Mouse (Mus musculus) 416B (cell line): Measurements from ENCODE around the gene Ehbp1.

Experiments
- DNase-seq: peaks from one replicate; pipeline ENCODE4 v3.0.0; 2011; ENCODE audit warnings: low read depth

Gene Ehbp1

DNA sequence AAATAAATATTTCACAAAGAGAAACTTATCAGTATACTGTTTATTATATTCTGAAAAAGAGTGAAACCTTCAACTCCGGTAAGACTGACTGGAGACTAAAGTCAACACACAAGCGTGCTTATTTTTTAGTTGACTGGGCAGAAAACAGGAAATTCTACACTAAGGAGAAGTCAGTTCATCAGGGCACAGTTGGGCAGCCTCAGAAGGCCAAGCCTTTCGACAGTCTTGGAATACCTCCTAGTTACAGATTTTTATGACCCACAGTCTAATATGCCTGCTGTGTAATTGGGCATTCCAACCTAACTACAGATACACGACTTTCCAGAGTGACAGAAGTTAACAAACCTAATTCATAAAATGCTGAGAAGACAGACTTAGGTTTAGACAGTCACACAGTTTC lies 145.3 kb downstream of the Ehbp1 start:
- no peak for DNase-seq

DNA sequence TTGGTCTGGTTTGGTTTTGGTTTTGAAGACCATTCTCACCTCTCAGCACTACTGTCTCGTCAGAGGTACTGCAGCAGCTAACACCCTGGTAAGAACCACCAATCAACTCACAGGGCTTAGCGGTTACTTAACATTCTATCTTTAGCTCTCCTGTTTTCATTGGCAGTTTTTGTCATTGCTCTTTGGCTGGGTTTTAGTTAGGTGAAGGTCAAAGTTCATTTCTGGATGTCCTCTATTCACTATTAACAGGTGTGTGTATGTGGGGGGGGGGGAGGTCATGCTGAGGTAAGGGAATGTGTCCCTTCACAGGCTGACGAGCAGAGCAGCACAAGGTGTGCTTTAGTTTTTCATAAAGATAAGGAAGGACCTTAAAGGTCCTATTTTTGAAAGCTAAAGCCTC lies 147.5 kb downstream of the Ehbp1 start:
- DNase-seq = no peak

DNA sequence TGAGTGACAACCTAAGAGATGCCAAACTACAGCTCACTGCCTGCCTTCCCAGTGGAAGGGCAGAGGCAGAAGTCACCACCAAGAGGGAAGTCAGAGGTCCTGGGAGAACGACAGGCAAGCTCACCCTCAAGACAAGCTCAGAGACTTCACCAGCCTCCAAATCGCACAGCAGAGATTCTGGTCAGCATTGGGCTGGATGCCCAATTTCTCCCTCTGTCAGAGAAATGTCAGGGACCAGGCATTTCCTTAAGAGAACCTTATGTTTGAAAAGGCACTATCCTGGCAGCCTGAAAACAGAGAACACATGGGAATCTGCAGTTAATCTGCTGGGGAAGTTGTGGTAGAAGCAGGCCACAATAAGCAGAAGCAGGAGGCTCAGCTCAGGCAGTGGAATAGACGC lies 151.5 kb downstream of the Ehbp1 start:
- no peak for DNase-seq

DNA sequence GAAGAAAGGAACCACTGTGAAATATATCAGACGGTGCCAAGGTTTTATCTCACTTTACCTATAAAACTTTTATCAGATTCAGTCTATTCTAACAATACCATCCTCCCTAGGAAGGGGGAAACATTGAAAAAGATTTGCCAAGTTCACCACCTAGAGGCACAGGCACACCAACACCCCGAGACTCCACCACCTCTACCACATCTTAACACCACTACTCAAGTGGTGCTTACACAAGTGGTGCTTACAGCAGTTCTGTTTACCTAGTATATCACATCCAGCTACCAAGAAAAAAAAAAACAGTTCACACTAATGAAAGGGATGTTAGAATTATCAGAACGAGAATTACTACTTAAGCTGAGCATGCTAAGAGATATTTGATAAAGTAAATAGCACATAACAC lies 152.1 kb downstream of the Ehbp1 start:
- DNase-seq = no peak

DNA sequence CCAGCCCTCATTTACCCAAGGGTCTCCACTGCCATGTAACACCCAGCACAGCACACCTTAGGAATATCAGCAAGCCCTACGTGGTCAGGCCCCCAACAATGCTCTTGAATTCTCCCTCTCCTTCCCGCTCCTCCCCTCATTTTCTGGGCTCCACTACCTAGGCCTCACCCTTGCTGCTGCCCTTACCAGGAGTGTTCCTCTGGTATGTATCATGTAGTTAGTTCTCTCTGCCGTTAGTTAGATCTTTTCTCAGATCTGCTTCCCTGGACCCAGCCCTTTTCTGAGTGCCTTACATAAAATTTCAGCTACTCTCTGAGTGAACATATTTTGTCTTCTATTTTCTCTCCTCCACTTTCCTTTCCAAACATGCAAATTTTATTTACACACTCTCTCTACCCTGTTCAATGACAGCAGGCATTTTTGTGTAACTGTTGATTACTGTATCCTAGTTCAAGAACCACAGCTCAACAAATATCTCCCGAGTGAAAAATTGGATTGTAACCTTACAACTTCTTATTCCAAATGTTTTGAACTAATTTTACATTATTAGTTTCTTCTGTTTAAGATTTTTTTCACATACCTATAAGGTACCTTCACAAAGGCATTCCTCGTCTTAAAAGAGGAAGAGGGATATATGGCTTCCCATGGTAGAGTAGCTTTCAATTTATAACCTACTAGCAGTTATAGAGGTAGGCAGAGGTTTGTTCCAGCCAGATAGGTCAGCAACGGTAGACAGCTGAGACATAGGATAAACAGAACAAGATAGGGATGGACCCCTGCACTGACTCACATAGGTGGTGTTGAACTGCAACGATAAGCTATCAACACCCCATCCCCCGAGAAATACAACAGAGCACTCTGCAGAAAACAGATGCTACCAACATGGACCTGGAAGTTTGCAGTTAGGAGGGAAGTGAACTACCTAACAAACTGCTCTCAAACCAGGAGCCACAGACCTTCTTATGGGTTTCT lies 160.3 kb downstream of the Ehbp1 start:
- DNase-seq = no peak

DNA sequence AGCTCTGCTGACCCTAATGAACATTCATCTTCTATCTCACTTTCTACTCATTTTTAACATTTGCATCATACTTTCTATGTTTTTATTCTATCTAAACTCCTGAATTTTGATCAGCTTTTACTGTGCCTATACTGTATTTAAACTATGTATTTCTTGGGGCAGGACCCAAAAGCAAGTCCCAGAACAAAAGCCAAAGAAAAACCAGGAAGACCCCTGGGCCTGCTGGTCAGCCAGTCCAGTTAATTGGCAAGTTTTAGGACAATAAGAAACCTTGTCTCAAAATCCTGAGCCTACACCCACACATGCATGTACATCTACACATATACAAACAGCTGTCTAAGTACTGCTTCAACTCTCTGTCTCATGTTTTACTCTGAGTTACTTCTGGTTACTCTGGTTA lies 161.9 kb downstream of the Ehbp1 start:
- no peak for DNase-seq

DNA sequence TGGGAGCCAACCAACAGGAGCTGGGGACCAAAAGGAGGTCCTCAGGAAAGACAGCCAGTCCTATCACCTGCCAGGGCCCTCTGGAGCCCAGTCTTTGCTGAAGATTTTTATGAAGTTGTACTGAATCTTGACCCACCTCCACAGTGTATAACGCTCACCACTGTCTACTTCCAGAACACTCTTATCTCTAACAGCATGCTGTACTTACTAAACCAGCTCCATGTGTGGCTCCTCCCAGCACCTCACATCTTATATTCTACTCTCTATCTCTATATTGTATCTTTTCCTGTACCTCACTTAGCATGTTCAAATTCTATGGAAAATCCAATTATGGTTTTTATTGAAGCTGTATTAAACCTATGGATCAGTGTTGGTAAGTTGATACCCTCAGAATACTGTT lies 163.5 kb downstream of the Ehbp1 start:
- no peak for DNase-seq

DNA sequence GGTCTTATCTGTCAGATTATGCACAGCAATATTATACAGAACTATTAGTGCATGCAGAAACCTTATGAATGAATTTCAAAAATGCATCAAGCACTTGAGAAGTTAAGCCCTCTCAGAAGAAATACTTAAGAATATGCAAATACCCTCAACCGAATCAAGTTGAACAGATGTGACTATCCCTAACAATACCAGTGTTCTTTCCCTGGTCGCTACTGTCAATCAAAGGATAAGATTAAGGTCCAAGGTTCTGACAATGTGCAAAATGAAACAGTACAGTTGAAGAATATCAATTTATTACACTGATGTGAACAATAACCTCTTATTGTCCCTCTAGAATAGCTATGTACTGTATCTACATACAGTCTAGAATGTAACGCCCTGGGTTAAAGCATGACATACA lies 167.8 kb downstream of the Ehbp1 start:
- DNase-seq = no peak

DNA sequence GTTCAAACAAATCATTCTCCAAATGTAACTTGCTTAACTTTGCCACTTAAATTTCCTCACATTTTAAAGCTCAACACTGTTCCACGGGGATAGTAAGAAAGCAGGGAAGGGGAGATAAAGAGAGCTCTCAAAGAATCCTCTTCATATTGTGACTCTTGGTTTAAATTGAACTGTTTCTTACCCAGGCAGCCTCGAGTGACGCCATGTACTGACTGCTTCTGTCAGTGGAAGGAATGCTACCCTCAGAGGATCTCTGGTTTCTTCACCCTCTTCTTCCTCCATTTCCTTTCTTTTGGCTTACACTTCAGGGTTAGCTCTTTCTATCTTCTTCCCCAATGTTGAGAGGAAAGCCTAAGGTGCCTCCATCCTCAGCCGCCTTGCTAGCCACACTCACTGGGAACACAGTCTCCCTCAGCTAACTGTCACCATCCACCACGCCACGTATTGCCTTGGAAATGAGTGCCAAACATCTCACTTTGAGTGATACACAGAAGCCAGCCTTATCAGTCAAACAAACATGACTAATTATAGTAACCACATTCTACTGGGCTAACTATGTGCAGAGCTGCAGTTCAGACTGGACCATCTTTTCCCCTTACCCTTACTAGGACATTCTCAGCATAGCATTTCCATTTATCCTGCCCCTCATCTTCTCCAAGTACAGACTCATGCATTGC lies 171.0 kb downstream of the Ehbp1 start:
- DNase-seq = no peak

DNA sequence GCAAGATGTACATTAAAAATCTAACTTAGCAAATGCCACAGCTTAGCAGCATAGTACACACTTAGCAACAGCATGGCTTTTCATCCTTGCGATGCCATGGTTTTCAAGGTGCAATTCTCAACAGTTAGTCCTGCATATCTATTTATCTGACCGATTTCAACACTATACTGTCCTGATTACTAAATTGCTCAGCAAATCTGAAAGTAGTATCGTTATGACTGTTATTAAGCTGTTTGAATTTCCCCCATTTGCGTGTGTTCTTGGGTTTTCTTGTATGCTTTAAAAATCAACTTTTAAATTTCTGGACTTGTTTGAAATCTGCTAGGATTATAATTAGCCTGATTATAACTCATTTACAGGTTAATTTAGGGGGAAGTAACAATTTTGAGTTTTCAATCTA lies 184.2 kb downstream of the Ehbp1 start:
- no peak for DNase-seq

DNA sequence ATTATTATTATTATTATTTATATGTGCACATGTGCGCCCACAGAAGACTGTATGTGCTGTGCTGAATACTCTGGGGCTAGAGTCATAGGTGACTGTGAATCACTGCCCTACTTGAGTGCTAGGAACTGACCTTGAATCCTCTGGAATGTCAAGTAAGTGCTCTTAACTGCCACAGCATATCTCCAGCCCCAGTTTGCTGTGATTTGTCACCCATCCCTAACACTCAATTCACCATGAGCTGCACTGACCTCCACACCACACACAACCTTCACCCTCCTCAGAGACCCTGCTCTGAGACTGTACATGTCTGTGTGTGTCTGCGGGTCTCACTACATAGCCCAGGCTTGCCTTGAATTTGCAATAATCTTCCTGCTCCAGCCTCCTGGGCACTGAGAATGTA lies 185.9 kb downstream of the Ehbp1 start:
- no peak for DNase-seq

DNA sequence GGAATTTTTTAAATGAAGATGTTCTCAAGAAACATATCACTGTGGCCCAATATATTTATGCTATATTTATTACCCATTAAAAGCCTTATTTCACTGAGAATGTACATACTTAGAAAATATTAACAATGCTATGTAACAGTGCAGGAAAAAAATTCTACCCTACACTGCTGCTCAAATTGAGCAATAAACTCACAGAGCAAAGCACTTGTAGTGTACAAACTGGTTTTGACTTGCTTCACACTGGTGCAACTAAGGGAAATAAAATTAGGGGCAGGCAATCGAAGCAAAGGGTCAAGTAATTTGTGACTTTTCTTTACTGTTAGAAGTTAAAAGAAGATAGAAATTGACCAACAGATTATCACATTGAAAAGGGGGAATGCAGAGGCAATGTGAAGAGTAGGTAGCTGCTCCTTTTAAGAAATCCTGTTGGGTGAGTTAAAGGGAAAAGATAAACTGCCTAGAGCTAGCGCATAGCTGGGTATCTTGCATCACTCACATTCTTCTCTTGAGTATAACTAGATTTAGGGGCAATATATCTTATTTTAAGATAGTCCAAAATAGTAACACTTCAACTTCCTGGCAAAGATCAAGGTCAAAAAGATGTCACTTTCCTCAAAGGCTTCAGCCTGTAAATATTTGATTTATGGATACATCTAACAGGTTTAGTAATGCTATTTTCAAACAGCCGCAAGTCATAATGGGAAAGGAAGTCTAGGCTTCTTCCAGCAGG lies 186.6 kb downstream of the Ehbp1 start:
- DNase-seq = no peak

DNA sequence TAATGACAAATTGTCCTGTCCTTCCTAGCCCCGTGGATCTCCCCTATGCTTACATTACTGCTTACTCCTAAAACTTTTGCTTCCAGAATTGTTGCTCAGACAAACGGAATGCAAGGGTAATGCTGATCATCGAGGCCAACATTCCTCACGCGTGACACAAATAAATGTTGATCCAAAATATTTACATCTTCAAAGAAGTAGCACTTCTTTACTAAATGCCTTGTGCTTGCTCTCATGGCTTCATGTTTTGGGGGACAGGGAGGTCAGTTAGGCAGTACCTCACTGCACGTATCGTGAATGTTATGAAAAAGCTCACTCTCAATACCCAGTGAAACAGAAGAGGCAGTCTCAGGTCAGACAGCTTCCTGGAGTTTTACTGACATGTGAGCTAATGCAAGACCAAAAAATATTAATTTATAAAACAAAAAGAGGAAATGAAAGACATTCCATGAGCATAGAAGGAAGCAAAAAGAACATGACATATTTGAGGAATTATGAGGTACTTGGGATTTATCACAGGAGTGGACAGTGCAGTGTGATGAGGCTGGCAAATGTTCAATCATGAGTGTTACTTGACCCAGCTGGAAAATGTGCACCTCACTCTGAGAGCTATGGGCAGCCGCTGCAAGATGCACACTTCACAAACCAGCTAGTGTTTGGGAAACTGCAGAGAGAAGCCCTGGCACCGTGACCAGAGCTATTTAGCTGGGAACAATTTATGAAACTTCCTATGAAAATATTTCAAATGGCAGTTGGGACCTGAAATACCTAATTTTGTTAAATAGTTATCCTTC lies 187.4 kb downstream of the Ehbp1 start:
- no peak for DNase-seq

DNA sequence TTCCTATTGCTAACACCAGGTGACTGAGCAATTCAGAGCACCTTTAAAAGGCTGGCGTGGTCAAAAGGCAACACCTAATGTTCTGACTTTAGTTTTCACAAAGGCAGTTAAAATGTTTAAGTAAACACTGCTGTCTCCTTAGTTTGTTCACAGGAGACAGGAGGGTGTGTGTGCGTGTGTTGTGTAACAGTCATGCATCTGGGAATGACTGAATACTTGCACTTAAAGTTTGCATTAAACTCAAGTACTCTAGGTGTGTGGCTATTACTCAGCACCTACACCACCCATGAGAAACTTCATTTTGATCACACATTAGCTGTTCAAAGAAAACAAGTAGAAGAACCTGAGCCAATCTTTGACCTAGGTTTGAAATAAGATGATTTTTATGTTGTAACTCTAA lies 201.4 kb downstream of the Ehbp1 start:
- DNase-seq = no peak

DNA sequence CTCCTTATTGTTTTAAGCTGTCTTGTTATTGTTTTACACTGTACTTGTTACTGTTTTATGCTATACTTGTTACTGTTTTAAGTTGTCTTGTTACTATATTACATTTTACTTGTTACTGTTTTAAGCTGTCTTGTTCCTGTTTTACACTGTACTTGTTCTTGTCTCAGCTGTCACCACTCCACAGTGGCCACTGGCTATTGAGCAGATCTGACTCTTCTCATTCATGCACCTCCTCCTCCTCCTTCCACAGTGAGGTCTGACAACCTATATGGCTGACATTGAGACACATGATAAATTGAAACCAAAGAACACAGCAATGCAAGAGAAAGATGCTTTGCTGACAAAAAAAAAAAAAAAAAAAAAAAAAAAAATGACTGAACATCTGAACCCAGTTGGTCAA lies 203.6 kb downstream of the Ehbp1 start:
- DNase-seq = no peak

DNA sequence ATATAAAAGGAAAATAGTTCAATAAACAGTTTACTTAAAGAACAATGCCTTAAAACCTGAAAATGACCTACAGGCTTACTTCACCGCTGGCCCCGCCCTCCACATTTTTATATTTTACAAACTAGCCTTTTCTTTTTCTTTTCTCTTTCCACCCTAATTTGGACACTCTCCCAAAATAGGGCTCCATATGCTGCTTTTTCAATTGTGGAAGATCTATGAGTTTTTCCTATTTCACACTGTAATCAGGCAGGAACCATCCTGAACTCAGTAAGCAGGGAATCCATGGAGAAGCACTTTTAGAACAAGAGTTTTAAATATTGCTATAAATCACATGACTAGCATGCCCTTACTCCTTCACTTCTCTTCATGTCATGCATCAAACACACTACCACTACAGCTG lies 216.9 kb downstream of the Ehbp1 start:
- no peak for DNase-seq

DNA sequence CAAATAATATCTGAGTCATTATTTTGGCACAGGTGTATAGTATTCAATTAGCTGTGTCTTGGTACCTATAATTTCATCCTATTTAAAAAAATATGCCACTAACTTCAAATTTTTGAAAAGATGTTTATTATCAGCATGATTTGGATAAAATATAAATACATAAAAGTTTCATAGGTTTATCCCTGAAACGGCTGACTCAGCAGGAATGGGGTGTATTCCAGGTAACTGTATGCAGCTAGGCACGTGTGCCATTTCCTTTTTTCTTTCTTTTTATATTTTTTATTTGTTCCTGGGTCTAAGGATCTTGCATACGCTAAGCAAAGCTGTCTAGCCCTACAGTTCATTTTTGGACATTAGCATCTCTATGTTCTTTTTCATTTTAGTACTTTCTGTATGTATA lies 223.2 kb downstream of the Ehbp1 start:
- no peak for DNase-seq

DNA sequence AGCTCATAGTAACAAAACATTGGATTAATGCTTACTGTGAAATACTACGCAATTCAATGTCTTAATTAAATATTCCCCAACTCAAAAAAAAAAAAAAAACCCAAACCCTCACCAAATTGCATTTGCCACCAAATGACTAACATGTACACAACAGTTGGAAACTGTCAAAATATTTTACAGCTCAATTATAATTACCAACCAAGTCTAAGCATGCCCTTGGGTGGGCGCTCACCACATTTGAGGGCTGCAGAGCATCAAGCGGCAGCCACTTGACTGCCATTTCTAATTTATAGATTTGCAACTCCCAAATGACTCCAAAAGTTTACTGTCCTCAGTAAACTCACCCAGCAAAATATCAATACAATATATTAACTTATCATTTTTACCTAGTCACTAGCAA lies 229.9 kb downstream of the Ehbp1 start:
- DNase-seq = no peak

DNA sequence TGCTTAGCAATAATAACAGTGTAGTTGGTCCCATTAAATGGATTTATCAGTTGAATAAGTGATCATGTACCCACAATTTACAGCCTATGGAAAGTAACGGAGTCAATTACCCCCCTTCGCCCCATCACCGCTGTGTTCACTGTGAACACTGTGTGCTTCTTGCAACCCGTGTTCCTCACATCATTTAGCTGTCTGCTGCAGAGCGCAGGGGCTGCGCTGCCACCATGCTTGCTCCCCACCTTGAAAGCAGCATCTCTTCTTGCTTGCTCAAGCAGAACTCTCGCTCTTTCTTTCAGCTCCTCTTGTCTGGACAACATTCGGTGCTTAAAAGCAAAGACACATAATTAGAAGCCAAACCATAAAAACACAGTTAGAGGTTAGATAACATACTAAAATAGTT lies 252.7 kb downstream of the Ehbp1 start:
- no peak for DNase-seq

DNA sequence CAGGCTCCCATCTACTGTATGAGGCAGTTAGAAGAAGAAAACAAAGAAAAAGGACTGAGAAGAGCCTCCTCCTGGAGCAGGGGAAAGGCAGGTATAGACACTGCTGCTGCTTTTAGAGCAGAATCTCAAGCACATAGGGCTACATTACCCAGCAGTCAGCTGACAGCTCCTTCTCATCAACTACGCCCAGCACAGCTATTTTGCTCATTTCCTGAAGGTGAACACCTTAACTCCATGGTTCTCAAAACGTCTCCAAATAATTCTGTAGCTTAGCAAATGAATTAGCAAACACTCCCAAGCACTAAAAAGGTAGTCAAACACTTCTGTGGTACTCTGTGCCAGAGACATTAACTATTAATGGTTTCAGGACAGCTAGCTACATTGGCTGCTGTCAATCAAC lies 278.7 kb downstream of the Ehbp1 start:
- DNase-seq = no peak

DNA sequence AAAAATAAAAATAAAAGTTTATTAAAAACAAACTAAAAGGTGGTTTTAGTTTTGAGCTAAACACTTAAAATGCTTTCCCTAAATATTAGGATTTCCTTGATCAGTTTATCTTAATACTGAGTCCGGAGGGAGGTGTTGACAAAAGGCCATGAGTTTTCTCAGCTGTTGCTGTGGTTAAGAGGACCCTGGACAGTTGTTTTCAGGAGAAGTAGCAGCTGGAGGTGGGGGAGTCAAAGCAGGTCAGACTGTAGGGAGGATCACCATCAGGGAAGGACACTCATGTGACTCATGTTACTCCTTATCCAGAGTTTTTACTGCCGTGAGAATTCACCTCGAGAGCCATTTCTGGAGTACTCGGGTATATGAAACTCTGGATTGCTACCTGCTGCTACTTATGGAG lies 280.4 kb downstream of the Ehbp1 start:
- DNase-seq = no peak

DNA sequence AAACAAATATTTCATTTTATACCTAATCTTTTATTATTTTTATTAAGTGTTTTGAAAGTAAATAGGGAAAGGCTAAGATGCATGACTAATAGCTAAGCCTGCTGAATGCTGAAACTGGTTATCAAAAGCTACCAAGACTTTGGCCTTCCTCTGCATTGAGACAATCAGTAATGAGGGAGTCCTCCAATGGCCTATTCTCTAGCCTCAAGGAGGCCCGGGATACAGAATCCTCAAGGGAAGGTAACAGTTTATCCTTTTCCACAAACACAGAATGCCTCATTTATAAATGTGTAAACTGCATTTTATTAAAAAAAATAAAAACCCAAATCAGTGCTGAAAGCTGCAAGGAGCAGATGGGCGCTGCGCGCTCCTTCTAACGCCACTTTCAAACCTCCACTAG lies 284.6 kb downstream of the Ehbp1 start:
- DNase-seq = no peak
